Mouse (Mus musculus): Measurements from ENCODE around the gene Thap2.

Thap2 gene

DNA sequence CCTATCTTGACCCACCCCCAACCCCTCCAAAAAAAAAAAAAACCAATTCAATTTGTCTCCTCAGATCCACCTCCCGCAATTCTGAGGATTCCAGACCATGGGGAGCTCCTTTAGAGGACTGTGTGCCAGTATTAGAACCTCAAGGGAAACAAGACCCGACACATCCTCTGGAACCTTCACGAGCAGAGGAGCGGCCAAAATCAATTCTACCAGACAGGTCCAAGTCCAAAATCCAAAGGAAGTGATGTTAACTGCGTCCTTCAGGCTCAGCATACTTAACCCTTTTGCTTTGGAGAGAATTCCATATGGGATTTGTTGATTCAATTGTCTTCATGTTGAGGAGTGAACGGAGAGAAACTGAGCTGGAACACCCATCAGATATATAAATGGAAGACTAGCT, 29.2 kb downstream of the Thap2 start:
- DNase-seq (ENCODE audit: extremely low spot score, low read depth, low spot score), result no peak

DNA sequence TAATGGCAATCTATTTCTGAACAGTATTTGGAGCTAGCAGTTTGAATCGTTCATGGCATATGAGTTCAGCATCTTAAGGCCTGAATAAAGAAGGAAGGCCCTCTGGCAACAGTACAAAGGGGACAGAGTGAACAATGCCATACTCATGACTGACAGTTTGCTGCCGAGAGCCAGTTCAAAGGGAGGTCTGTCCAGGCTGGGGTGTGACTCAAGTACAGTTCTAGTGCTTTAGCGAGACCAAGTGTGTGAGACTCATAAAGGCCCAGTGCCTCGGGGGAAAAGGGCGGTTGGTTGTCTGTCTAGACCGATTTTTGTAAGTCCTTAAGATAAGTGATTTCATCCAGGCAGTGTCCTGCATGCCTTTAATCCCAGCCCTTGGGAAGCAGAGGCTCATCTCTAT, 29.7 kb downstream of the Thap2 start:
- no peak for DNase-seq (ENCODE audit: extremely low spot score, low read depth, low spot score)

- DNase-seq (ENCODE audit: extremely low spot score, low read depth, low spot score), result no peak
Measured at GRCm38 (mm10) chr10:115350810-115351397, 33.3 kb downstream of the Thap2 start.

- no peak for DNase-seq (ENCODE audit: extremely low spot score, low read depth, low spot score)
Measured at GRCm38 (mm10) chr10:115349509-115349908, 34.7 kb downstream of the Thap2 start.

- DNase-seq (ENCODE audit: extremely low spot score, low read depth, low spot score), result no peak
Measured at GRCm38 (mm10) chr10:115349029-115349428, 35.2 kb downstream of the Thap2 start.

DNA sequence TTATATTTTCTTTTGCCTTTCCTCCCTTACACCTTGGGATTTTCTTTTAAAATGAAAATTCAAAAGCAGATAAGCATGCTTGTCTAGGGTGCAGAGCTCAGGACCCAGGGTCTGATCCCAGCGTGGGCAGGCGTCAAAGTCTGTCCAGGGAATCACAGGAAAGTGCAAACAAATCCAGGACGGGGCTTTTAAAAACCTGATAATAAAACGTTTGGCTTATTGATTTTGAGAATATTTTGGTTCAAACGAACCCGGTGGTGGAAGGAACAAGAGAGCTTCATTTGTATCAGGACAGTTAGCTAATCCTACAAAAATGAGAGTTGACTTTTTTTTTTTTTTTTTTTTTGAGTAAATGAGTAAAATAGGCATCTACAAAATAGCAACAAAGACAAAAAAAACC, 36.1 kb downstream of the Thap2 start:
- DNase-seq (ENCODE audit: extremely low spot score, low read depth, low spot score), result no peak

DNA sequence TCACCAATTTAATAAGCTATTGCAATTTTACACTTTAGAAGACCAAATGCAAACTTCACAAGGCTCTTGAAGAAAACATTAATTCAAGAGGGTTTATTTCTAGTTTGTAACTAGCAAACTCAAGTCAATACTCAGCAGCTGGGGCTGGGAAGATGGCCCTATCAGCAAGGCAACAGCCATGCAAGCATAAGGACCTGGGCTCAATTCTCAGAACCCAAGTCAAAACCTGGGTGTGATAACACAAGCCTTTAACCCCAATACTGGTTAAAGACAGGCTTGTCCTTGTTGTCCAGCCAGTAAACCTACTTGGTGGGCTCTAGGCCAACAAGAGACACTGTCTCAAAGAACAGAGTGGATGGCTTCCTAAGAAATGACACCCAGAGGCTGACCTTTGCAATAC, 37.8 kb downstream of the Thap2 start:
- DNase-seq (ENCODE audit: extremely low spot score, low read depth, low spot score), result no peak

DNA sequence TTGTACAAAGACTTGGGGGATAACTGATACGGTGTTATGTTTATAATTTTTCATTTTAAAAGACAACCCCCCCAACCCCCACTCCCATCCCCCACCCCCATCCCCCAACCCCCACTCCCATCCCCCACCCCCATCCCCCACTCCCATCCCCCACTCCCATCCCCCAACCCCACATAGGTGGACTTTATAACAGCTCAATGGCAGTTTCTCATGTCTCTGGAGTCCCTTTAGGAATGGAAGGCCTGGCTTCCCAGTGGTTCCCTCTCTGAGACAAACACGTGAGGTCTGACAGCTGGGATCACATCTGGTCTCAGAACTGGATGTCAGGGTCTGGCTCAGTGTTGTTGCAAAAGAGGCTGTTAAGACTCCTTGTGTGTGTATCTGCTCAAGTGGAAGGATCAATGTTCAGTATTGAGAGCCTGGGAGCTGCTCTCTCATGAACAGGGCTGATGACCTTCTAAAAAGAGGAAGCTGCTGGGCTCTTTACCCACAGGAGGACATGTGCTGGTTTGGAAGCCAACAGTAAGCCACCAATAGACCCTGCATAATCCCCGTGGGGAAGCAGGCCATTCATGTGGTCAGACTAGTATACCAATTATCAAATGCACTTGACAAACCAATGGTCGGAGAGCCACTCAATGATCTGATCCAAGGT, 41.3 kb downstream of the Thap2 start:
- no peak for DNase-seq (ENCODE audit: extremely low spot score, low read depth, low spot score)

DNA sequence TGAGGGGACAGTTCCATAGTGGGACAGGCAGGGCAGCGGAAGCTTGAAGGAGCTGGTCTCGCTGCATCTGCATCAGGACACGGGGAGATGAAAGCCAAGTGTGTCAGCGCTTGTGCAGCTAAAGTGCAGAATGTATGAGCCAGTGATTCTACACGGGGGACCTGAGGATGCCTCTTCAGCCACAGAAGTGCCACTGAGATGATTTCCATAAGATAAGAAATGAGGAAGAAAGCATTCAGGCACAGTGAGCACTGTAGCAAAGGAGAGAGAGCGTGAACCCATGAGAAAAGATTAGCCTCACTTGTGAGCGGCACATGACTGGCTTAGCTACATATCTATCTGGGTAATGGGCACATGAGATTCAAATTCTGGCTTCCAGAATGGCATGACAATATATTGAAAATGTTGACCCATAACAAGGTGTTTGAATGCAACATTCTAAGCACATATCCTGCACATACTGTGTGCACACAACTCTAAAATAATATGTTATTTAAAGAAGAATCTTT, 44.4 kb downstream of the Thap2 start:
- DNase-seq (ENCODE audit: extremely low spot score, low read depth, low spot score), result no peak

GRCm38 (mm10) chr10:115336901-115337300, 47.3 kb downstream of the Thap2 start:
- DNase-seq (ENCODE audit: extremely low spot score, low read depth, low spot score), result no peak

- no peak for DNase-seq (ENCODE audit: extremely low spot score, low read depth, low spot score)
Measured at GRCm38 (mm10) chr10:115333528-115333927, 50.7 kb downstream of the Thap2 start.

GRCm38 (mm10) chr10:115332997-115333396, 51.2 kb downstream of the Thap2 start:
- no peak for DNase-seq (ENCODE audit: extremely low spot score, low read depth, low spot score)

- no peak for DNase-seq (ENCODE audit: extremely low spot score, low read depth, low spot score)
Measured at GRCm38 (mm10) chr10:115332420-115332952, 51.8 kb downstream of the Thap2 start.

- DNase-seq (ENCODE audit: extremely low spot score, low read depth, low spot score), result no peak
Measured at GRCm38 (mm10) chr10:115329010-115329530, 55.2 kb downstream of the Thap2 start.

DNA sequence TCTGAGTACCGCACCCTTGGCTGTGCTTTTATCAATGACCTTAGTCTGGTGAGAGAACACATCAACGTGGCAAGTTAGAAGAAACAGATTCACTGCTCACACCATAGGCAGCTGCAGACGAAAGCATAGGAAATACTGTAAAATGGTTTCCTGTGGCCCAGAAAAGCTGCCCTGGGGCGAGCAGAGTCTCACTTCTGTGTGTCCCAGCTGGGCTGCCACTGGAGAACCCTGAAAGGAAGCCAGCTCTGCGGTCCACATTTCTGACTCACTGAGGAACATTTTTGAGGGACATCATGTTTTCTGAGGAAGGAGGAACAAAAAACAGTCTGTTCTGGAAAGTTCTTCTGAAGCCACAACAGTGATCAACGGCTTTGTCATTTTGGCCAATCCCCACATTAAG, 55.7 kb downstream of the Thap2 start:
- DNase-seq (ENCODE audit: extremely low spot score, low read depth, low spot score), result no peak

DNA sequence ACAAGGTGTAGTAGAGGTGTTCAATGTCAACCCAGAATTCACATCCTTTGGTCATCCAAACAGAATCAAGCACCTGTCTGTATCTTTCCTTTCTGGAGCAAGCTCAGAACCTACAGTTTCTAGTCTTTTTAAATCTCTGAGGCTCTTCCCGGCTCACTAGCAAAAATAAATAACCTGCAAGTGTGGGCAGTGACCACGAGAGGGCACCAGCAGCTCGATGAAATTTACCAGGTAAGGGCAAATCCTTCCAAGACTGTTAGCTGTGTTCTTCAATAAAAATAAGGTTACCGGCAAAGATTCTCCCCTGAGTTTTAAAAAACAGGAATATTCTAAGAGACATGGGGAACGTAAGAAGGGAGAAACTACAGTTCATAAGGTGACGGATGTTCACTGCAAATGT, 60.9 kb downstream of the Thap2 start:
- peak; percentile 52 for DNase-seq (ENCODE audit: extremely low spot score, low read depth, low spot score)

GRCm38 (mm10) chr10:115321317-115322035, 62.8 kb downstream of the Thap2 start:
- DNase-seq (ENCODE audit: extremely low spot score, low read depth, low spot score), result no peak

All from hindlimb bud, embryonic 11.5 days (tissue).